Mouse (Mus musculus) stomach, postnatal 0 days (tissue): ENCODE data around the gene Cideb.

ENCODE experiments used
- CTCF ChIP-seq: IDR thresholded peaks from 2 replicates; pipeline ENCODE4 v1.5.1; 2016; ENCODE audit warnings: antibody characterized with exemption, low read depth, mild to moderate bottlenecking, moderate library complexity
- EP300 ChIP-seq: optimal IDR thresholded peaks from 2 replicates; pipeline ENCODE3; 2016; ENCODE audit warnings: antibody characterized with exemption

- TF ChIP-seq CTCF, result peak; percentile 77
- TF ChIP-seq EP300, result no peak
These were observed 9.5 kb upstream of the Cideb start for GRCm38 (mm10) chr14:55767519-55768414.
